Mouse (Mus musculus): ENCODE results near the gene Nckap5.

GRCm38 (mm10) chr1:126868372-126868771 lies 37.8 kb upstream of the Nckap5 start:
- TF ChIP-seq POLR2A (IDR thresholded peaks at IDR 0.05; ENCODE audit: insufficient read length, low read depth) (no peak), REST (IDR thresholded peaks at IDR 0.05; ENCODE audit: insufficient read depth, insufficient read length) (no peak), TCF3 (IDR thresholded peaks at IDR 0.05; ENCODE audit: insufficient read length, low read depth) (no peak), USF1 (IDR thresholded peaks at IDR 0.05; ENCODE audit: low read depth) (no peak), POLR2AphosphoS2 (IDR thresholded peaks at IDR 0.05; ENCODE audit: insufficient read length, low read depth) (no peak), TCF12 (IDR thresholded peaks at IDR 0.05; ENCODE audit: insufficient read depth, poor library complexity, severe bottlenecking) (no peak), E2F4 (IDR thresholded peaks at IDR 0.05; ENCODE audit: insufficient read depth) (no peak), CEBPB (IDR thresholded peaks at IDR 0.05; ENCODE audit: insufficient read depth, poor library complexity, severe bottlenecking) (no peak), MAX (IDR thresholded peaks at IDR 0.05; ENCODE audit: low read depth) (no peak), MYOD1 (IDR thresholded peaks at IDR 0.05; ENCODE audit: control insufficient read depth in 1 of 3, insufficient read length in 2 of 3, low read depth in 2 of 3) (no peak)

All from myocyte (in vitro differentiated cells).